Mouse (Mus musculus) ES-Bruce4 (cell line): ENCODE data around the gene Cdk5rap3.

Experiments
- CTCF ChIP-seq: IDR thresholded peaks from one replicate; pipeline ENCODE4 v1.8.1; 2011; ENCODE audit warnings: low read depth, low read length
- EP300 ChIP-seq: IDR thresholded peaks from 2 replicates; pipeline ENCODE4 v1.6.1; 2011; ENCODE audit warnings: low read depth, low read length; ENCODE audit not compliant: insufficient read depth
- POLR2A ChIP-seq: IDR thresholded peaks from one replicate; pipeline ENCODE4 v1.8.1; 2011; ENCODE audit warnings: low read length; ENCODE audit not compliant: insufficient read depth

DNA sequence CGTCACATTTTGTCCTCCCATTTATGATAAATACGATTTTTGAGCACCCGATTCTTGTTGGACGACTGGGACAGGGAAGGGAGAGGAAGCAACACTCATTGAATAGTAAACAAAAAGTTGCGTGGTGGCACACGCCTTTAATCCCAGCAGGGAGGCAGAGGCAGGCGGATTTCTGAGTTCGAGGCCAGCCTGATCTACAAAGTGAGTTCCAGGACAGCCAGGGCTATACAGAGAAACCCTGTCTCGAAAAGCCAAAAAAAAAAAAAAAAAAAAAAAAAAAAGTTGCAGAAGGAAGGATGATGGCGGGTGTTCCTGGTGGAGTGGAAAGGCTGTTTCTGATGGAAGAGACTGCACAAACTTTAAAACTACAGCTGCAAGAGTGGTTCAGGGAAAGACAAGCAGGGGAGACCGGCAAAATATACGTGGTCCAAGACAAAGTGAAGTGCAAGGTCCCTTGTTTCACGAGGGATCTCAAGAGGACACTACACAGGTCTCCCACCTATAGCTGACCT is 645 bp upstream of the Cdk5rap3 start:
- TF ChIP-seq EP300, result no peak
- no peak for TF ChIP-seq CTCF
- no peak for TF ChIP-seq POLR2A
